Mouse (Mus musculus) left cerebral cortex, adult 8-10 months (tissue): ENCODE measurements around the gene Gm11172. TPM values are rescaled to one million over a fixed set of nuclear protein-coding genes. Genes with fewer than 3 reads are reported as not detected.

Experiments used
- DNase-seq, 2 experiments: peaks; one replicate each; pipeline ENCODE4 v3.0.0; 2022; ENCODE audit warnings: low spot score in 2 of 2
- total RNA-seq, 4 experiments: library from RNA; stranded (reverse); gene quantifications; 2 replicates each; pipeline ENCODE4 v1.2.4; 2022

The Gm11172 gene
- not detected for total RNA-seq

DNA sequence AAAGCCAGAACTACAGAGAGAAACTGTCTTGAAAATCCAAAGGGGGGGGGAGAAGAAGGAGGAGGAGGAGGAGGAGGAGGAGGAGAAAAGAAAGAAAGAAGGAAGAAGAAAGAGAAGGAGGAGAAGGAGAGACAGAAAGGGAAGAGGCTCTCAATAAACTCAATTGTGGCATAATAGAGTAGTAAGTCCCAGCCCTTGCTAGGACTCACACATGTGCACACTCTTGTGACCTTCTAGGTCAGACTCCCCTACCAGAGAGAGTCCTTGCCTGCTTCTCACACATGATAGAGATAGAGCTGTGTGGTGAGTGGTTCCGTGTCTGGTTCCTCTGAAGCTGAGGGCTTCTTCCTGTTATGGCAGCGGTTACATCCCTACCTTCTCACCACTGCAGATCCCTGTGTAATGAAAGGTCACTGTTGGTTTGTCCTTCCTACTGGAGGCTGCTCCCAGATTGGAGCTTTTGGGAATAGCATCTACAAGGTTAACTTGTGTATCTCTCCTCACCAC lies at the start of gene Gm11172:
Gene Gm11172, plus strand, starts transcription at position 51 of the 507 bp plus-strand sequence.
- no peak for DNase-seq

DNA sequence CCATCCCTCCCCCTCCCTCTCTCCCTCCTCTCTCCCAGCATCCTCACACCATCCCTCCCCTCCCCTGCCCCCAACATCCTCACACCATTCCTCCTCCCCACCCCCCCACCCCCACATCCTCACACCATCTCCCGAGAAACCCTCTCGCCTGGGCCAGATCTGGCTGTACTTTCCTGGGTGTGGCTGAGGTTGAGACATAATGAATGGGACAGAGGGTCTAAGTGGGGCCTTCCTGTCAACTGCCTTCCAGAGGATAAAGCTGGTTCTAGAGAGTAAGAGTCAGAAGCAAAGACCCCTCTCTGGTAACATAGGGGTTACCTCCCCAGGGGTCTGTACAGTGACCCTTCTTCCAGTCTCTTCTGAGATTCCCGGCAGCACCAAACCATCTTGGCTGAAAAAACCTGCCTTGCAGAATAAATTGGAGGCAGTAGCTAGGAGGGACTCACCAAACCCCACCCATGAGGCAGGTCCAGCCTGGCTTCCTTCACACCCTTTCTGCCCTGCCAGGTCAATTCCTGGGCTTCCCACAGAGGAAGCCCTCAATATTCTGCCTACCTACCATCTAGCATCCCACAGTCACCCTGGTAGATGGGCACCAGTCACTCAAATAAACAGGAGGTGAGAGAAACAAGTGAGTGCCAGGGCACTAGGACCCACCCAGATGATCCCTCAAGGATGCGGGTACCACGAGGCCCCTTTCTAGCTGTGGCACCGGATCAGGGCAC lies 49.0 kb upstream of the Gm11172 start:
- no peak for DNase-seq

DNA sequence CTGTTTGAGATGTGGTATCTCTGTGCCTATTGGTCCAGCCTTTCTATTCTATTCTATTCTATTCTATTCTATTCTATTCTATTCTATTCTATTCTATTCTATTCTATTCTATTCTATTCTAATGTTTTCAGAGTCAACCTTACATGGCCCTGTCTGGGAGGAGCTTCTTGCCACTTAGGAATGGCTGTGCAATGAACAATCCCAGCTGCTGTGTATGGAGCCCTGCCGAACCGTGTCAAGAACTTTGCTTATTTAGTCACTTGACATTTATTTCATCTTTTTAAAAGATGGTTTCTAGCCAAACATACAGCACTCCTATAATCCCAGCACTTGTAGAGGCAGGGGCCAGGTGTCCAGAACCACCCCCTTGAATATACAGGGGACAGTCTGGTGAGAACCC lies 48.4 kb upstream of the Gm11172 start:
- DNase-seq, result no peak

DNA sequence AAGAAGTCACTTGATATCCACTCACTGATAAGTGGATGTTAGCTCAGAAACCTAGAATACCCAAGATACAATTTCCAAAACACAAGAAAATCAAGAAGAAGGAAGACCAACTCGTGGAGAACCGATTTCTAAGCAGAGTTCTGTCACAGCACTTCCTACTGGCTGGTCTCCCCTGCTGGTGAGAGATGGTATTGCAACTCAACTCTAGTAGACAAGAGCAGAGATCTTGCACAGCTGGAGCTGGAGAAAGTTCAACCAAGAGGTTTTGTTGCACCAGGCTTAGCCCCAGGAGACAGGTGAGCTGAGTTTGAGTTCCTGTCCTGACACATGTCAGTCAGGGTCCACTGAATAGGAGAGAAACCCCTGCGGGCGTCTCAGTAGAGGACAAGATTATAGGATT lies 45.6 kb upstream of the Gm11172 start:
- DNase-seq, result no peak

DNA sequence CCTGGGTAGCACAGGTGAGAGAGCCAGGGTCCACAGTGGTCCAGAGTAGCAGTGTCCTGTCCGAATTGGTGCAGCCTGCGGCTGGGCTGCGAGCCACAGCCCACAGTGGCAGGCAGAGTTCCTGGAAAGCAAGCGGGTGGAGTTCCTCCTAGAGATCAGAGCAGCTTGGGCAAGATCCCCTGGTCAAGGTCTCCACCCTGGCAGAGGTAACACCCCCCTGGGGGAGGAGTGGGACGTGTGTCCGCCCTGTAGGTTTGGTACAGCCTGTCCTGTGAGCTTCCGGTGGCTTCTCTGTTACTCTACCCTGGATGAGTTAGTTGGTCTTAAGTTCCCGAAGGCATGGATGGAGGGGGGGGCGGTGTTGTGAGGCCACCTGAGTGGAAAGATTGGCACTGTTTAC lies 43.9 kb upstream of the Gm11172 start:
- no peak for DNase-seq

DNA sequence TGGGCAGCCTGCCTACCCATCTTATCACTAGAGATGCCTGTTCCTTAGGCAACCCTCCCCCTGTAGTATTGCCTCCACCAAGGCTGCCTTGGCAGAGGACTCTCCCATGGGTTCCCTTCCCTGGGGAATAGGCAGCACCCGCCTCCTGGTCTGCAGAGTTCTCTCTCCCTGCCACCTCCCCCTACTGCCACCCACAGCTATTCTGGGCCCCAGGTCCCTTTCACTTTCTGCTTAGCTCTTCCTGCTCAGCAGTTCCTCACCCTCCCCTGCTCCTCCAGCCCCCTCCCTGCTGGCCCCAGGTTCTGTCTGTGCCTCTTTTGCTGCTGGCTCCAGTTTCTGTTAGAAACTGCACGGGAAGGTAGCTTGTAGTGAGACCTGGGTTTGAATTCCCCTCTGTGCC lies 43.1 kb upstream of the Gm11172 start:
- DNase-seq, result peak in 1 of 2 experiments; percentile 54

DNA sequence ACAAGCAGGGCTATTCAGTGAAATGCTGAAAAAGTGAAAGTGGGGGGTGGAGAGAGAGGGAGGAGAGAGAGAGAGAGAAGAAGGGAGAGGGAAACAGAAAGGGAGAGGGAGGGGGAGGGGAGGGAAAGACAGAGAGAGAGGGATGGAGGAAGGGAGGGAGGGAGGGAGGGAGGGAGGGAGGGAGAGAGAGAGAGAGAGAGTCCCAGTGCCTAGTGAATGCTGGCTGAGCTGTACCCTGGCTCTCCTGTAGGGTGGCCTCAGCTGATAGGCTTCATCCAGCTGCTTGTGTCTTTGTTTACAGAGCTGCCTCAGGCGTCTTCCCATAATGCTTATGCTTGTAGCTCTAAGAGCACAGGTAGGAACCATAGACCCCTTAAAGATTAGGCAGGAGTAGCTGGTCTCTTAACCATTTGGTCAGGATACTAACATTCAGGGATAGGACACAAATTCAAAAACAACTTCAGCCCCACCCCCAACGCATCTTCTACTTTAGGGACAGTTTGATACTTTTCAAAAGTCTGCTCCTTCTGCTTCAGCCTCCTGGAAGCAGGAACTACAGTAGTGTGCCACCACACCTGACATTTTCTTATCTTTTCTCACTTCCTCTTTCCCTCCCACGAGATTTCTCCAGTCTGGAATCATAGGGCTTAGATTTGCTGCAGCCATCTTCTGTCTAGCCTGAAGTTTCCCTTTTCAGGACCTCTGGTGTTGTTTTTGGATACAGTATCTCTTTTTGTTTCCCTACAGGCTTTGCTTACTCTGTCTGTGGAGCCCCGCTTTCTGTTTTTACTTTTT lies 42.0 kb upstream of the Gm11172 start:
- DNase-seq, result no peak

DNA sequence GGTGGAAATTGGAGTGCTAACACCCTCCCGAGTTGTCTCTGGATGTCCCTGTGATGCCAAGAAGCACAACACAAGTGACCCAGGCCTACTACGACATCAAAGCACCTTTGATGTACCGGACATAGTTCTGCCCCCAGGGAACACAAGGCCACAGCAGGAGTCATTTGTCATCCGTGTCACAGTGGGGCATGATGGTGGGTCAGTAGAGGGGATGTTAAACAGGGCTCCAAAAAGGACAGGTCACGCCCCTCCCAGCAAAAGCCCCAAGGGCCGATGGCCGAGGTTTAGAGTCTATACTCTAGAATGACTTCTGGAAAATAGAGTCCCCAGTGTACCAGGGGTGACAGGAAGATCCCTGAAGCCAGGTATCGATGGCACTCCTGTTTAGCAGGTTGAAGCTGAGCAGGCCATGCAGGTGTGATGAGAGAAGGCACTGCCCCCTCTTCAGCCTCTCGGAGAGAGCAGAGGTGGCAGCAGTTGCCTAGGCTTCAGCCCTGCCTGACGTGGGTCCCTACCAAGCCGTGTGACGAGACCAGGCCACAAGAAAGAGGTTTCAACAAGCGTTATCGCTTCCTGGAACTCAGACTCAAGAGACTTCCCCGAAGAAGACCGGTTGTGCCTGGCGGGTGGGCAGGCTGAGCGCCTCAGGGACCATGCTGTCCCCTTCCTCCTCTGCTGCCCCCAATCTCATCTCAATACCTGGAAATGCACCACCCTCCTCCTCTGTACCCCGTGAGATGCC lies 40.8 kb upstream of the Gm11172 start:
- DNase-seq, result no peak

DNA sequence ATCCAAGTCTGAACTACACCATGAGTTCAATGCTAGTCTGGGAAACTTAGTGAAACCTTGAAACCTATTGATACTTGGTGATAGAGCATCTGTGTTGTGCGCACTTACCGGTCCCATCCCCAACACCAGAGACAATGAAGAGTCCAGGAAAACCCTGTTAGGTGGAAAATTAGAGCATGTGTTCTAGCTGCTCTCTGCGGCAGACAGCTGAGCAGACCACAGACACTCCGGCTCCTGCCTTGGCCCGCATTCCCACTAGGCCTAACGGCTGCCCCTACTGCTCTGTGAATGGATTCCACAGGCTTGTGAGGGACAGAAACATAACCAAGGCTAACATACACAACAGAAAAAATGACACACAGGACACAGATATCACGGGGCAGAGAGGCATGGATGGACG lies 39.2 kb upstream of the Gm11172 start:
- DNase-seq, result no peak

DNA sequence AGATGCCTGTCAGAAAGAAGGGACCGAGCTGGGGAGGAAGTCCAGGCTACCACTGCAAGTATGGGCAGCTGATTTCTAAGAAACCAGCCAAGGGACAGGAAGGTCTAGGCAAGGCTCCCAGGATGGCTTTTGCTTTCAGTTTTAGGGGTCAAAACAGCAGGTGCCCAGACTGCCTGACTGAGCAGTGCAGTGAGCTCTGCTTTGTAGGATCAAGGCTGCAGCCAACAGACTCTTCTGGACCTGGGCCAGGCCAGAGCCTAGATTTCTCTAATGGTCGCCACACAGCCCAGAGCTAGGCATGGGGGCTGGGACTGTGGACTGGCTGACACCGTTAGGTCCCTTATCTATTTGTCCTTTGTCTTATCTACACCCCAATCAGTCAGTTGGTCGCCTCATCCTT lies 38.0 kb upstream of the Gm11172 start:
- no peak for DNase-seq

DNA sequence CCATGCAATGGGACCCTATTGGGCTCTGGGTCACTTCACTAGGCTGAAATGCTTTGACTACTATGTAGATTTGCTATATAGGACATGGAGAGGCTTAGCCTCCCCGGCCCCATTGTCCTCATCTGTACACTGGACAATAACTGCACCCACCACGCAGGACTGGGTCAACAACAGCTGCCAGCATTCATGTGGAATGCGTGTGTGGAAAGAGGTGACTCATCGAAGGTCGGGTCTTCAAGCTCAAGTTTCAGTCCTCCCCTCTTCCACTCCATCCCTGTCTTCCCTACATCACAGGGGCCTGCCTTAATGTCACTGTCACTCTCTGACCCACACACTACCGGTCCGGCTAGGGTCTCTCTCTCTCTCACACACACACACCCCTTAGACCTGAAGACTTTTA lies 36.4 kb upstream of the Gm11172 start:
- DNase-seq, result no peak

DNA sequence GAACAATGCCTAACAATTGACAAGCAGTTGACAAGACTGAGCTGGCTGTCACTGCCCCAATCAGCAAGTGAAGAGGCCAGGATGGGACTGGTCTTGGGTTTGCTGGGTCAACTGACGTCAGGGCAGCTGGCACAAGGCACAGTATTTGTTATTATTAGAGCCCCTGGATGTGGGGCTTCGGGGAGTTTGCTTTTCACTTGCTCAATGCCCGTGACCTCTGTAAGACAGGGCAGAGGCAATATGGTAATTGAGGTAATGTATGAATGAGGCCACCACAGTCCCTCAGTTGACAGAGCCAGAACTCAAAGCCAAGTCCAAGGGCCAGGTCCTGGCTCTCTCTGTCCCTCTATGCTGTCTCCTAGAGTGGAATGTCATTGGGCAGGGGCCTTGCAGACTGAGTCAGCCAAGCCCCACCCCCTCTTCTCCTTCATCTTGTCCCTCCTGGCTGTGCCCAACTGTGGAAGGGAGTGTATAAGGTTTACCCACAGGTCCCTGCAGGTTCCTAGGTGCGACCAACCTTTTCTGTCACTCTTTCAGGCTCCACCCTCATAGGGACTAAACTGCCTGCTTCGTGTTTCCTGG lies 35.0 kb upstream of the Gm11172 start:
- DNase-seq, result no peak

DNA sequence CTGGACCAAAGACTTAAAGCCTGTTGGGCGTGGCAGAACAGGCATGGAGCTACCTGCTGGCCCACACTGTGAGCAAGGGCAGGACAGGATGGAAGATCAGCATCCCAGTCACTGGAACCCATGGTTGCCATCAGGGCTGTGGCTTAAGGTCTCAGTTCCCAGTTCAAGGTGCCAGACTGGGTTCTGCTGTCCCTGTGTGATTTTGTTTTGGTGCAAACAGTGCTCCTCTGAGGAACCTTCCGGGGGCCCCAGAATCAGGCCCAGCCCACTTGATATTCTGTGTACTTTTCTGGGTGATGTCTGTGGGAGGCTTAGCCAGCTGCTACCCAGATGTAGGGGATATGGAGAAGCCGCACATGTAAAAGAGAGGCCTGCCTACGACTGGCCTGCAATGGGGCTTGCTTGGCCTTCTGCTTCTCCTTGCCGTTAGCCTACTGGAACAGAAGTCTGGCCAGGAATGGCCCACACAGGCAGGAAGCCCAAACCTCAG lies 32.0 kb upstream of the Gm11172 start:
- DNase-seq, result no peak

DNA sequence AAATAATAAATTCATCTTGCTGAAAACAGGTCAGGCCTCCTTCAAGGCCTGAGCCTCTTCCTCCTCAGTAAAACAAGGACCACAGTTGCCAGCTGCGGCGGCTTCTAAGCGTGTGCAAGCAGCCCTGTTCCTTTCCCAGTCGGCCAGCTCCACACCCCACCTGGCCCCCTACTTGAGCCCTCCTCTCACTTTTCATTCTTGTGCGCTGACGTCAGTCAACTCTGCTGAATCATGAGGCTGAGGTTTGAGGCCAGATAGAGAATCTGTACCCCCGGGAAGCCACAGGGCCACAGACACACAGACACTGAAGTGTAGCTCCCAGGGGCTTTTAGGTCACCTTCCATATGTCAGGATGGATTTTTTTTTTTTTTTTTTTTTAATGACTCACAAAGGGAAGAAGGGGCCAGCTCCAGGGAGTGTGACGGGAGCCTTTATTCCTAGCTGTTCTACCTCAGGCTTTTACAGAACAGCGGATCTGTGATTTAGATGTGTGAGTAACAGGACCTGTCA lies 30.8 kb upstream of the Gm11172 start:
- no peak for DNase-seq

DNA sequence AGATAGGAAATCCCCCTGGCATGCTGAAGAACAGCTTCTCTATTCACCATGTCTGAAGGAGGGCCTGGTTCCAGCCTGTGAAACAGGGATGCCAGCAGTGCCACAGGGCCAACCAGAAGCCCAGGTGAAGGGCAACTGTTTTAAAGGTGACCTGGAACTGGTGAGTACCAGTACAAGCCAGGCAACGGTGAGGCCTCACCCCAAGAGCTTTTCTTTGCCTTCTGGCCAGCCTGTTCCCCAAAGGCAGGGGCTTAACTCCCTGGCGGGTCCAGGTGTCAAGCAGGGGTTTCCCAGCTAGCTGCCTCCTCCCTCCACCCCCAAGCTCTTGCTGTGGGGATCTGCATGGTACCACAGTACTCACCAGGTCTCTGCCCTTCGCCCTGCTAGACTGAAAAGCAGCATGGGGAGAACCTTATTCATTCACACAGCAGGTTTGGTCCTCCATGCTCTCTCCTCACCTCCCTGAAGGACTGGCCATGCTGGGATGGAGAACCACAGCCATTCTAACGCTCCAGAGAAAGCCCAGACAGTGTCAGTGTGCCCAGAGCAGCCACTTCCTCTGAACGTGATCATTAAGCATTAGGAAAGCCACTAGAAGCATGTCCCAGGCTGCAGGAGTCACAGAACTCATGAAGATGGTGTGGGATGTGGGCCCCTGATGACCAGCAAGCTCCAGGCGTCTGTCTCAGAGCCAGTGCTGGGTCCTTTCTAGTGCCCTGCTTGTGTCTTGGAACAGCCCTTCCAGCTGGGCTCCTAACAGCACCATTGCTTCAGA lies 30.2 kb upstream of the Gm11172 start:
- no peak for DNase-seq

DNA sequence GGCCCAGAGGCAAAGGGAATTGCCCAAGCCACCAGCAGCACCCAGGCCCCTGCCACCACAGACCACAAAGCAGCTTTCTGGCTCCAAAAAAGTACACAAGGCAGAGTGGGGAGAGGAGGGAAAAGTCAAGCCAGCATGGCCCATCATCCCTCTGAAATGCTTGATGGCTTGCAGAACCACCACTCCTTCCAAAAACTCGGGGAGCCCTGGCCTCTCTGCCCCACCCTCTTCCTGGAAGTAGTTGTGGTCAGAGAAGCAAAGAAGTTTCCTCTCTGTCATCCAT lies 29.6 kb upstream of the Gm11172 start:
- DNase-seq, result no peak

DNA sequence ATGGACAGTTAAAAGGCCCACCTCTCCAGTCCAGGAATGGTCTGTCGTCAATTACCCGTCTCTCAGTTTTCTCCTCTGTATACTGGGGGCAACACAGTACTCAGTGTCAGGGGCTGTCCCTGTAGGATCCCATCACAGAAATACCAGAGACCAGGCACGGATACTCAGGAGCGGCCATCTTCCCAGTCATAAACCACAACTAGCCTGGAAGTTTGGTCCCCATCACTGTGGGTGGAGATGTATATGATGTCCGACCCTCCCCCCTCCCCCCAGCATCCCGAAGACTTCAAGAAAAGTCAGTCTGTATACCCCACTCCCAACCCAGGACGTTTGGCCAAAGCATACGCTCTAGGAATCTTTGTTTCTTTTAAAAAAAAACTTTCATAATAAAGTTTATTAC lies 29.3 kb upstream of the Gm11172 start:
- DNase-seq, result no peak

DNA sequence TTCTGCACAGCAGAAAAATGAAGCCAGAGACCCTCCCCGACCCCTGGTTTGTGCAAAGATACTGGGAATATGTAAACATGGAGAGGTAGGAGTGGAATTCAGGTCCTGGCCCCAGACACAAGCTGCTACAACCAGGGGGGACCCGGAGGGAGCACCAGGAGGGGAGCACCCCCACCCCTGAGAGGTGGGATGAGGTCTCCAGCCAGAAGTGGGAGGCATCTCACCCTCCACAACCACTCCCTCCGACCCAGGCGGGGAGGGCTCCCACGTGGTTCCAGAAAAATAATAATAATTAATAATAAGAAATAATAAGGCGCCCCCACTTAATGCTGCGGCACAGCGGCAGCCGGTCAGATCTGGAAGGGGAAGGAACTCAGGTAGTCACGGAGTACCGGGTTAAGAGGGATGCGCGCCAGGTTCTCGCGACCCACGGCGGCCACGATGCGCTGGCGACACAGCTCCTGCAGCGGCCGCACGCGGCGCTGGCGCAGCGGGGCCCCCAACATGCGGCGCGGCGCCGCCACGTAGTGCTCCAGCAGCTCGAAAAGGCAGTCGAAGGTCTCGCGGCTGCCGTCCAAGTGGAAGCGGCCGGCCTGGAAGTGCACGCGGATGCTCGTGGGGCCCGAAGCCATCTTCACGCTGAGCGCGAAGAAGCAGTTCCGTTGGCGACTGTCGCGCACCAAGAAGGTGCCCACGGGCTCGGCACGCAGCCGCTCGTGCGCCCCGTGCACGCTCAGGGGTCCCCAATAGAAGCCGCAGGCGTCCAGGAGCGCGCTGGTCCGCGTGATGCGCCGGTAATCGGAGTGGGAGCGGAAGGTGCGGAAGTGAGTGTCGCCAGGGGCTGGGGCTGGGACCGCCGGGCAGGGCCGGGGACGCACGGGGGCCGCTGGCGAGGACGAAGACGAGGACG lies 28.6 kb upstream of the Gm11172 start:
- DNase-seq, result peak; percentile 19 to 30

DNA sequence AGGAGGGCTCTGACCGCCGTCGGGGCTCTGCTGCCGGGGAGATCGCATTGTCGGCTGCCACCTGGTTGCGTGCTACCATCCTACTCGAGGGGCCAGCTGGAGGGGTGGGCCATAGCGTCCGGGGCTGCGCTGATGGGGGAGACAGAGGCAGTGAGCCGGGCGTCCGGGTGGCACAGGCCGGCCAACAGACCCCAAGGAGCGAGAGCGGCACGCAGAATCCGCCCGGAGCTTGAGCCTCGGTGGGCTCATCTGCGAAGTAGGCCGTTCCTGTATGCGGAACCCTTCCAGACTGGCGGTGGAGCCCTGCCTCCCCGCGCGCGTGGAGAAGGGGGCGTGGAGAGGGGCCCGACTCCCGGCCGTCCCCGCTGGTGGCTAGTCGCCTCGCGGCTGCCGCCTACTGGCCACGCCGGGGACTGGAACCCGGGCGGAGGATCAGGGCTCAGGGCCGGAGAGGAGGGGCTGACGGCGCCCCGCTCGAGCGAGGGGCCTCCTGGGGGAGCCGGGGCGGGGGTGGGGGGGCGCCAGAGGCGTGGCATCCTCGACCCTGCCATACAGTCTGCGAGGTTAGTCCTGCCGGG lies 27.8 kb upstream of the Gm11172 start:
- DNase-seq, result peak; percentile 62 to 82
